Mouse (Mus musculus): ENCODE results near the gene Lgr6.

Lgr6 gene

DNA sequence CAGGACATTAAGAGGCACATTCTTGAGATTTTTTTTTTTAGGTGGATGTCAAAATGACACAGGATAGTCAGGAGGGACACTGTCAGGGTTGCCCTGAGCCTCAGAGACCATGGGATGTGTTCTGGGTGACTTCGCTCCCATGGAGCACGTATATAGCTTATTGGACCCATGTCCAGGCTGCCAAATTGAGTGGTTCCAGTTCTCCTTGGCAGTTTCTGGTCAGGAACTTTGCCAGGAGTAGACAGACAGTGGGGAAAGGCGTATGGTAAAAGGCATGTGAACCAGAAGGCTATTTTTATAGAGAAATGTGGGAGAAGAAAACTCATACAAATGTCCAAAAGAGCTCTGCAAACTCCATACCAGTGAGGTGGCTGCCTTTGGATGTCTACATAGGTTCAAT is 95.2 kb downstream of the Lgr6 start:
- DNase-seq, result no peak

DNA sequence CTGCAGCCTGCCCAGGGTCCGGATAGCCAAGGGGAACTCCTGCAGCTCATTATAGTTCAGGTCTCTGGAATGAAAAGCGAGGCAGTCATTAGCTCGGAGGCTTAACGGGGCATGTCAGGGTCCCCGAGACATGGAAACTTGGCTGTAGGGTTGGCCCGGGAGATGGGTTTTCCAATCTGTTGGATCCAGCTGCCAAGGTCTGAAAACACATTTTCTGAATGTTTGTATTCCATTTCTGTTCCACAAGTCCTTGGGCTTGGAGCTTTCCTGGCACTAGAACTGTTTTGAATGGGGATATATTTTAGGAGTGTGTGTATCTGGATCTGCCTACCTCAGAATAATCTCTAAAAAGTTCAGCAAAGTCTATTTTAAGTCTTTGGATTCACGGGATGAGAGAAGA is 99.4 kb downstream of the Lgr6 start:
- DNase-seq, result no peak

DNA sequence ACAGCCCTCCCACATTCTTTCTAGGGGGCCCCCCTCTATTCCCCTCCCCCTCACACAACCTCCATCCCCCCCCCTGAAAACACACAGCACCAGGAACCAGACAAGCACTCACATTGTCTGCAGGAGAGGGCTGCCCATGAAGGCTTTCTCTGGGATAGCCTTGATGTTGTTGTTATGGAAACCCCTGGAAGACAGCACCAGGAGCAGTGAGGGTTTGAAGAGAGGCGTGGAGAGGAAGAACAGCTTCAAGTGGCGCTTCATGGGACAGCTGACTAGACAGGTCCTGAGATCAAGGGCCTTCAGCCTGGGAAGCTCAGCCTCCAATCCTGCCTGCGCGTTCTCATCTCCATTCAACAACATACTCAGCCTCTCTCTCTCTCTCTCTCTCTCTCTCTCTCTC is 101.7 kb downstream of the Lgr6 start:
- no peak for DNase-seq

DNA sequence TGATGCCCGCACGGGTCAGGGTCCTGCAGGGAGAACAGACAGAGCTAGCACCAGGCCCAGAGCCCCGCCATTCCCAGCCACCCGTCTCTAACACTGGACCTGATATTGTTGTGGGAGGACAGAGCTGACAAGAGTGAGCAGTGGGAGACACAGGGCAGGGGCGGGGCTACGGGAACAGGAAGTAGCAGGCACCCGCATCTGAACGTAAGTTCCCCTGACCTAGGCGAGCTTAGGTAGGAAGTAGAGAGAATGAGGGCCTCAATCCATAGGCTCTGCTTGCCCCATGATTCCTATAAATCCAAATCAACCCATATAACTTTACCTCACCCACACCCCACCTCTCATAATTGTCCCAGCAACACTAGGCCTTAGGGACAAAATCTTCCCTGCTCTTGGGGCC is 104.5 kb downstream of the Lgr6 start:
- DNase-seq, result no peak

DNA sequence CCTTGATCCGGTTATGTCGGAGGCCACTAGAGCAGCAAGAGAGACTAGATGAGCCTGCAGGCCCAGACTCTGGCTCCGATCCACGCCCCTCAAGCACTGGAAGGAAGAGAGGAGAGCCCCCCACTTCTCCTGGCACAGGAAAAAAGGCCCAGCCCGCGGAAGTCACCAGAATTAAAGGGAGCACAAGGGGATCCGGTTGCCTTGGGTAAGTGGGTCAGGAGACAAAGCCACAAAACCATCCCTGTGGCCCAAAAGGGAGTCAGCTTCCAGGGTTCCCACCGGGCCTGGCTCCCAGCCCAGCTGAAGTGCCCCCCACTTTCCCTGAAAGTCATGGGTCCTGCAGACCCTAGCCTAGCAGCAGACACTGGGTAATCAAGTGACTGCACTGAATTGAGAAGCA is 106.8 kb downstream of the Lgr6 start:
- no peak for DNase-seq

DNA sequence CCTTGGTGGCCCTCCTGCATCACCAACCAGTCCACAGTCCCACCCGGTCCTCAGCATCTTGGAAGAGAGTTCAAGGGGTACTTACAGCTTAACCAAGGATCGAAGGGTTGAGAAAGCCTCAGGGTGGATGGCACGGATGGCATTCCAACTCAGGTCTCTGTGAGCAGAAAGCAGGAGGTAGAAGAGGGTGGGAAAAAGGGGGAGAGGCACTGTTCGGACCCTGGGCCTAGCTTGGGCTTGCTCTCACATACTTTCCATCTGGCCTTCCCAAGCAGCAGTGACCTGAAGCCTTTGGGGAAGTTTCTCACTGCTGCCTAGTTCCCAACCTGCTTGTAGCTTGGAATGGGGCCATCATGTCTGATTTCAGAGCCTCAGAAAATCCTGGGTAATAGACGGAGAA is 107.5 kb downstream of the Lgr6 start:
- no peak for DNase-seq

DNA sequence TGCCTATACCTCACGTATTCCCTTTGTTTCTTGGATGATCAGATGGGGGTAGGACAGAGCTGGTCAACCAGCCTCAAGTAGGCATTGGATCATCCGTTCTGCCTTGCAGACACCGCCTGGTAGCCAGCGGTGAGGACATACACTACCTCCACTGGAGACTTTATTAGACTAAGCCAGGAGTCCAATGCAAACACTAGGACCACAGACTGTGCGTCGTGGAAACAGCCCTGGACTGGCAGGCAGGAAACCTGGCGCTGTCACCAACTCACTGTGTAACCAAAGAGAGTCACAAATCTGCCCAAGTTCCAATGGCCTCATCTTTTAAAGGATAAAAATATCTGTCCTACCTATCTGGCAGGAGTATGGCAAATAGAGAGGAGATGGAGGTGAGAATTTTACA is 108.6 kb downstream of the Lgr6 start:
- DNase-seq, result no peak

DNA sequence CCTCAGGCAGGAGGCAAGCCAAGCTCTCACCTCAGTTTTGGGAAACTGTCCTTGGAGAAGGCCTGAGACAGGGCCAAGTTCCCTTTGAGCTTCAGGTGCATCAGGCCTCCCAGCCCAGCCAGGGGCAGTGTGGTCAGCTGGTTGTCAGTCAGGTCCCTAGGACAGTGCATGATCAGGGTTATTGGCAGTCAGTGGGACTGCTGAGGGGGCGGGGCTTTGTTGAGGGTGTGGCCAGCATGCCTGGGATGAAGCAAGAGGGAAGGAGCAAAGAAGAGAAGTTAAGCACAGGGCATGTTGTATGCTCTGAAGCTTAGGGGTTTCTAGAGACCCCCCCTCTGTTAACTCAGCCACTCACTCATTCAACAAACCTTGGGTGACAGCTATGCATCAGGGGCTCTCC is 109.1 kb downstream of the Lgr6 start:
- DNase-seq, result no peak

DNA sequence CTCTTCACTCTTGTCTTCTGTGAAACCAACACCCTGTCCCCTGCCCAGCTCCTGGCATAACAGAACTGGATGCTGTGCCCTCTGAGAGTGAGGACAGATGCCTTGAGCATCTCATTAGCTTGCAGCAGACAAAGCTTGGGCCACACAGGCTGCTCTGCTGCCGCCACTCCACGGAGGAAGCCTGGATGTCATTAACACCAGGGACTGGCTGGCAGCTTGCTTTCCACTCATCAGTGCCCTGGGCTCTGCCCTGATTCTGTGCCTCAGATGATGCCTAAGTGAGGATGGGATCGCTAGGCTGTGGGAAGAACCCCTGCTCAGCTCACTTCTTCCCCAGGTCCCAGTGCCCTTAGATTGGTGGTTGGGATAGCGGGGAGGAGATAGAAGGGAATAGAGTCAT is 109.6 kb downstream of the Lgr6 start:
- no peak for DNase-seq

DNA sequence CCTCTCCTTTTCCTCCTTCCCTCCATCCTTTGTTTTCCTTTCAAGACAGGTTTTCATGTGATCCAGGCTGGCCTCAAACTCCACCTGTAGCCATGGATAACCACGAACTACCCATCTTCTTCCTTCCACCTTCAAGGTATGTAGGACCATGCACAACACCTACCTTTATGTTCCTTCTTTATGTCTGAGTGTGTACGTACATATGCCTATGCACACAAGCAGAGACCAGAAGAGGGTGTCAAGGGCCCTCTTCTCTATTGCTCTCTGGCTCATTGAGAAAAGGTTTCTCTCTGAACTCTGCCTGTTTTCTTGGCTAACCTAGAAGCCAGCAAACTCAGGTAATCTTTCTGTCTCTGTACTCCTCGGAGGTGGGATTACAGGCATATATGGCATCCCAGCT is 110.3 kb downstream of the Lgr6 start:
- DNase-seq, result no peak

DNA sequence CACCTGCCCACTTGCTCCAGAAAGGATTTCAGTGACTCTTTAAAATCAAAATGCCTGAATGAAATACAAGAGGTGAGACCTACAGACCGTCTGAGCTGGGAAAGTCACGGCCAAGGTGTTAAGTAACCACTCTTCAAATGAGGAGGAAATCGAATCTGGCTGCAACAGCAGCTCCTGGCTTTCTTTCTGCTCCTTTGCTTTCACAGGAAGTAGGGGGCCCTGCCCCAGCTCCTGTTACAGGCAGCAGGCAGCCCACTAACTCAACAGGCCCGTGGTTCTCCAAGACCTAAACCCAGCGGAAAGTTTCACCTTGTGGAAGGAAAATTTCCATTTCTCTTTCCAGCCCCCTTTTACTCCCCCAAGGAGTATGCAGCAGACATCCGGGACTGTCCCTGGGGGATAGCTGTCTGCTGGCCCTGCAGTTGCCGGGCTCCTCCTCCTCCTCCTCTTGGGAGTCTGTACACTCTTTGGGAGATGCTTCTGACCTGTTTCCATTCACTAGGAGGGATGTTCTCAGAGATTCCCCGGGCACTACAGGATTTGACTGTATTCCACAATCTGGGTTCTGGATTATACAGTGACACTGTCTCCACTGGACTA is 112.9 kb downstream of the Lgr6 start:
- DNase-seq, result no peak

DNA sequence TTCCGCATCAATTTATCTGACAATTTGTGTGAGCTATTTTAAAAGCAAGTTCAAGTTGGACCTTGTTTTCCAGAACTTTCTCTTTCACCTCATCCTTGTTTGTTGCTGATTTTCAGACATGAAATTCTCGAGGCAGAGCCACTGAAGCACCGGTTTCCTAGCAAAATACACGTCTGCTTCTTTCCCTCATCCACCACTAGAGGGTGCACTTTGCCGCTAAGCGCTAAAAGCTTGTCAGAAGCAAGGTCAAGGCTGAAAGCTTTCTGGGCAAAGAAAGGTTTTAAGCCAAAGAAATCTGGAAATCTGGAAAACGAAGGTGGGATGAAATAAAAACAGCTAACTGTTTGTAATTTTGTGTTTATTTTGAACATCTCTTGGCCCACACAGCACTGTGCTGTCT is 115.7 kb downstream of the Lgr6 start:
- DNase-seq, result peak; percentile 23 to 40

DNA sequence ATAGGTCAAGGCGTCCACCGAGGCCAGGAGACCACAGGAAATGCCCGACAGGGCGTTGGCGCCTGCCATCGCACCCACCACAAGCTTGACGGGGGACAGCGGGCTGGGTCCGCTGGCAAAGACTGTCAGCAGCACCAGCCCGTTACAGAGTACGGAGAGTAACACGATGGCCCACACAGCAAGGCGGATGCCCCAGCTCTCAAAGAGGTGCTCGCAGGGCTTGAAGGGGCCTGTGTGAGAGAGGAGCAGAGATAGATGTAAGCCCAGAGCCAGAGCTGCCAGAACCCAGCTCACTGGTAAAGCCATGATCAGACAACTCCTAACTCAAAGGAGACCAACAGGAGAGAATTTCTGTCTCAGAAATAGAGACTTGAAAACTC is 117.1 kb downstream of the Lgr6 start:
- no peak for DNase-seq

DNA sequence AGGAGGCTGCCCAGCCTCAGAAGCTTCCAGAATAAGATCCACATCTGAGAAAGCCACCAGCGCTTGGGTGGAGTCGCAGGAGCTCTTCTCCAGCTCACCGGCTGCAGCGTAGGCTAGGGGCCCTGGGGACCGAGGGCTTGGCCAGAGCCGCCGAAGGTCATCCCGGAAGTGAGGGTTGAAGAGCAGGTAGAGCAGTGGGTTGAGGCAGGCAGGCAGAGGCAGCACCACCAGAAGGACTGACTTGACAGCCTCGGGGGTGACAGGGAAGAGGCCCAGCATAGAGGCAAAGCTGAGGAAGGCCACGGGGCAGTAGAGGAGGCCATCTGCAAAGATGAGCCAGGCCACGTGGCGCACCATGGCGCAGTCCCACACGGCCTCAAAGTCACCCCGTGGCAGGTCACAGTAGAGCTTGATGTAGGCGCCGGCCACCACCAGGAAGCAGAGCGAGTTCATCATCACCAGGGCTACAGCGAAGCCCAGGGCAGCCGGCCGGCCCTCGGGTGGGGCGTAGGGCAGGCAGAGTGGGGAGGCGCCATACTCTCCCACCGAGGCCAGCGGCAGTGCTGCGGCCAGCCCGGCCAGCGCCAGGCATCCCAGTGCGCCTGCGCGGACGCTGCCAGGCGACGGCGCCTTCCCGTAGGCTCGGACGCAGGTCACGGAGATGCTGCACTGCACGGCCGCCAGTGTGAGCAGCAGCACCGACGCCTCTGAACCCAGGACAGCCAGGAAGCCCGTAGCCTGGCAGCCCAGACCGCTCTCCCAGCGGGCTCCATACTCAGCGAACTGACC is 117.7 kb downstream of the Lgr6 start:
- DNase-seq, result no peak

DNA sequence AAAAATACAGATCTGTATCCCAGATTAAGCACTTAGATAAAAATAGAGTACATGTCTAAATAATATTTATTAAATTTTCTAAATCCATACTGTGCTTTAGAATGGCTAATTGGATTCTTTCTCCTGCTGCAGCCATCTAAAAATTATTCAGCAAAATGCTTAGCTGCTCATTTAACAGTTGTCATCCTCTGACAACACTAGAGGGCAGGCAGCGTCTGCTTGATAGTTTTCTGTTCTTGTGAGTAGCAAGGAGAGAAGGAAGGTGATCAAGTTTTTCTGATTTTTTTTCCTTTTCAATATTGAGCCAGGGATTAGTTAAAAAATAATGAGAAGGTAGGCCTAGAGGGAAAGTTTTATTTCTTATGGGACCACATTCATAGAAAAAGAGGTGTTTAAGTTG is 132.2 kb downstream of the Lgr6 start:
- DNase-seq, result no peak

DNA sequence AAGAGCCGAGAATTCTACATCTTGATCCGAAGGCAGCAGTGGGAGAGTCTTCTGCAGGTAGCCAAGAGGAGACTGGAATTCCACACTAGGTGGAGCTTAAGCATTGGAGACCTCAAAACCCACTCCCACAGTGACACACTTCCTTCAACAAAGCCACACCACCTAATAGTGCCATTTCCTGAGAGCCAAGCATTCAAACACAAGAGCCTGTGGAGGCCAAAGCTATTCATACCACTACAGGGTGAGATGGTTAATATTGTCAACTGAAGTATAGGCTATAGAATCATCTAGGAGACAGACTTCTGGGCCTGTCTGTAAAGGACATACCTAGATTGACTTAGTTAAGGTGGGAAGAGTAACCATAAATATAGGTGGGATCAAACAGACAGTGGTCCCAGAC is 139.6 kb downstream of the Lgr6 start:
- no peak for DNase-seq

DNA sequence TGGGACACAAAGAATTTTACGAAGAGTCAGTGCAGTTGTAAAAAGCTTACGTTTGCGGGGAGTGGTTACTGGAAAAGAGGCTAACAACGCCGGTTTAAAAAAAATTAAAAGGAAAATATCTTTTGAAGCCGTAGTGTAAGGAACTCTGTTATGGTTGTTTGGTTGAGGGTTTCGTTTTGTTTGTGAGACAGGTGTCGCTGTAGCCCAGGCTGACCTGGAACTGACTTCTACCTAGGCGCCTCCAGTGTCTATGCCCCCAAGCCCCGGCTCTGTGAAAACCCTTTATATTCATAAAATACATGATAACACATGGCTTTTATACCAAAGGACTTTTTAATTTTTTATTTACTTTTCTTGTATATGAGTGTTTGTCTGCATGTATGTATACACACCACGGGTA is 142.3 kb downstream of the Lgr6 start:
- peak; percentile 9 to 25 for DNase-seq

DNA sequence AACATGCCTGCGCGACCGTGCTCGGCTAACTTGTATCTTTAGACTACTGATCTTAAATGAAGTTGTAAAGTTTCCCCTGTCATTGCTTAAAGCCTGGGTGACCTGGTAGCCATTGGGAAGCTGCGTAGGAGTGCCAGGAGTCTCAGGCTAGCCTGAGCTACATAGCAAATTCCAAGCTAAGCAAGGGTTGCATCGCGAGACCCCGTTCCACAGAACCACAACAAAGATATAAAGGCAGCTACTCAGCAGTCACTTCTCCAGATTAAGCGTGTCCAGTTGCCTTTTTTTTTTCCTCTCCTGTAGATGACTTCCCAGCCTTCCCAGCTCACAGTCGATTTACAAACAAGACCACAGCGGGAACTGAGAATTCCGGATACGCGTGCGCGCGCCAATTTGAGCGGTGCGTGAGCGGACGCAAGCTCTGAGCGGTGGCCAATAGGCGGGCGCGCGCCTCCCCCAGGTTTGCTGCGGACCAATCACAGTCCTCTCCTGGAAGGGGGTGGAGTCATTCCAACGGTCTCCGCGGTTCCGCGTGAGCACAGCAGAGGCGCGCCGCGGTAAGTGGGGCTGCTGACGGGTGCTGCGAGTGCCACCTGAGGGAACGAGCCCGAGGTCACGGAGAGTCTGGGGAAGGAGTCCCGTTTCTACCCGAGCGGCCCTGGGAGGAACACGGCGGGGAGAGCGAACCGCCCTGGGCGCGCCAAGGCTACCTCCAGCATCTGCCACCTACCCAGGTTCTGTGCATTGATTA is 142.8 kb downstream of the Lgr6 start, which contains the start of gene Ube2t:
Ube2t (plus strand) TSS at position 513 of the 751 bp plus-strand sequence.
- DNase-seq, result peak; percentile 94 to 96

DNA sequence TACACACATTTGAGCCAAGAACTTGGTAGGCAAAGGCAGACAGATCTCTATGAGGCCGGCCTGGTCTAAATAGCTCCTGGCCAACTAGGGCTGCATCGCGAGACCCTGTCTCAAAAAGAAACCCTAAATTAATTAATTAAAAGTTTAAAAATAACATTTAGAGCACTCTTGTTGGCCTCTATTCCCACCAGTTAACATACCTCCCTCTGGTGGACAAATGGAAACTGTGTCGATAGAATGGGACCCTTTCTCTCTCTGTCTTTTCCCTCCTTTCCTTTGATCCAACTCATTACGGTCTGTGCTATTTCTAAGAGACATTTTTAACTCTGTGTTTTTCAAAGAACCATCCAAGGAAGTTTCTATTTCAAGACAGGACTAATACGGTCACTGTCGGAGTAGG is 144.4 kb downstream of the Lgr6 start:
- no peak for DNase-seq

DNA sequence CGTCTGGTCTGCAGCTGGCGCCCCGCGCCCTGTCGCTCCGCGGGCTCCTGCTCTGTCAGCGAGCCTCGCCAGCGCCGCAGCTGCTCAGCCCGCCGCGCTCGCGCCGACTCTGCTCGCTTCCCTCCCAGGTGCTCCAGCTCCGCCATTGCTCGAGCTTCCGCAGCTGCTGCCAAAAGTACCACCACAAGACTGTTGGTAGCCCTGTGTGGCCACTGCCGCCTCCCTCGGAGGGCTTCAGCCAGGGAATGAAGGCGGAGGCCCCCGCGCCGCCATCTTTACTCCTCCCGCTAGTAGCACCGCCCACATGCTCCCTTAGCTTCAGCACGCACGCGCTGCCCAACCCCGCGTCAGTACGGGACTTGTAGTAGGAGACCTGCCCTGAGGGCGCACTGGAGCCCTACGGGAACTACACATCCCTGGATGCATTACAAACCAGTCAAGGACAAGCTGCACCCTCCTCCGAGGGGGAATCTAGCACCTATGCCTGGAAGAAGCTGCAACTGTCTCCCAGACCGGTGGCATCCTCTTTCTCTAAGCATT is 149.4 kb downstream of the Lgr6 start, which contains the start of gene Ppp1r12b:
Ppp1r12b (minus strand) TSS at position 306 of the 540 bp plus-strand sequence.
- peak; percentile 91 for DNase-seq

DNA sequence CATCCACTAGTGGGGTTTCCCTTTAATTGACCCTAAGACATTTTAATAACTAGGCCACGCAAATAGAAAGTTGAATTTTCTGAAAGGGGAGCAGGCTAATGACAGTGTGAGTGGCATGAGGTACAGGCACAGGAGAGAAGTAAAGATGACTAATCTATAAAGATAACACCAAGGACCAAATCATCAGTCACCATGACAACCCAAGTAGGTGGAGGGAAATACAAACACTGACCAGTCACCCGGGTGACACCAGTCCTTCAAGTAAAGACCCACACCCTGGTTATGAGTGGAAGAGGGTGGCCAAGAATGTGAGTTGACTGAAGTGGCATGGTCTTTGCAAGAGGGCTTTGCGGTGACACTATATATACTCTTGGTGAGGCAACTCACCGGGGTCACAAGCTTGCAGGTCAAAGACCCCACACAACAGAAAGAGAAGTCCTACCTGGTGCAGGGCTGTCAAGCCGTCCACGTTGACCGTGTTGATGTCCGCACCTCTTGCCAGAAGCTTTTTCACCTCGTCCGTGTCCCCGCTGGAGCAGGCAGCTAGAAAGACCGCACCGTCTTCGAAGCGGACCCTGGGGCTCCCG is 149.9 kb downstream of the Lgr6 start:
- no peak for DNase-seq

DNA sequence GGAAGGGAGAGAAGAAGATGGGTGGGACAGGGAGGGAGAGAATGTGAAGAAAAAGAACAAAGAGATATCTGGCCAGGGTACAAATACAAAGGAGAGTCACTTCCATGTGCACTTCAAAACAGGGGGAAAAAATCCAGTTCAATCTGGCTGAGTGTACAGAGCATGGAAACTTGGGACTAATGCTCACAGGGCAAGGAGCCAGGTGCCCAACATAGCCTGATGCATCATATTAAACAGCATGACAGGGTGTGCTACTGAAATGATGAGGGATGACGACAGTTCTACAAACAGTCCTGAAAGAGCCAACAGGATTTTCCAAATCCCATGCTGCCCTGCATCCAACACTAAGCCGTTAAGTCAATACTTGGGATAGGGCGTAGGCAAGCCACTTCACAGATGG is 155.1 kb downstream of the Lgr6 start:
- DNase-seq, result no peak

DNA sequence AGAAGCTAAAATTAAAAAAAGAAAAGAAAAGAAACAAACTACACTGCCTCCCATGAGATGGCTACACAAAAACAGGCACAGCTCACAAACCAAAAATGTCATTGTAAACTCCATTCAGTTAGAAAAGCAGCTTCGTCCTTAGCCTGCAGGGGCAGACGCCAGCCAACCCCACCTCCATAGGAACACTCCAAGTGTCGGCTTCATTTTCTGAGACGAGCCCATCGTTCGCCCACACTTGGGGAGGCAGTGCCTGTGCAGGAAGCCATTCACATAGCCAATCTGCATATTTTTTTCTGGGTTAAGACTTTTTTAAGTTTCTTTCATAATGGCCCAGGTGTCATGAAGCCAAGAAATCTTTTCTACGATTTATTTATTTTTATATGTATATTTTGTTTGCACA is 157.5 kb downstream of the Lgr6 start:
- no peak for DNase-seq

Measured in thymus, adult 18-20 months (tissue).